Mouse (Mus musculus) T-helper 2 cell (primary cell): ENCODE results near the gene Gm45837.

ENCODE experiments used
- in situ Hi-C: fragments of 300-600 bp; cut with MboI, MseI; formaldehyde crosslinking; loops from one replicate; pipeline ENCODE4 v1.15.1; 2025; ENCODE audit warnings: high pct_unique_total_duplicates

Gm45837 gene

GRCm38 (mm10) chr7:101437876-101438275, 27.2 kb downstream of the Gm45837 start:
- in situ Hi-C loops, result no loop called here

- in situ Hi-C loops, result no loop called here
Observed at GRCm38 (mm10) chr7:101443093-101443492, 32.4 kb downstream of the Gm45837 start.

- in situ Hi-C loops, result no loop called here
Observed at GRCm38 (mm10) chr7:101444211-101444610, 33.5 kb downstream of the Gm45837 start.

GRCm38 (mm10) chr7:101449855-101450254, 39.2 kb downstream of the Gm45837 start:
- in situ Hi-C loops, result no loop called here

GRCm38 (mm10) chr7:101450422-101451401, 40.0 kb downstream of the Gm45837 start:
- in situ Hi-C loops, result no loop called here

GRCm38 (mm10) chr7:101452669-101453068, 42.0 kb downstream of the Gm45837 start:
- in situ Hi-C loops, result no loop called here

- in situ Hi-C loops, result no loop called here
Observed at GRCm38 (mm10) chr7:101453296-101453695, 42.6 kb downstream of the Gm45837 start.

GRCm38 (mm10) chr7:101453725-101454124, 43.0 kb downstream of the Gm45837 start:
- in situ Hi-C loops, result no loop called here

GRCm38 (mm10) chr7:101454479-101454878, 43.8 kb downstream of the Gm45837 start:
- in situ Hi-C loops, result no loop called here

- in situ Hi-C loops, result loop anchor here (5.0 kb wide), 2 partner anchors 47 to 167 kb away; no protein-coding TSS in a partner anchor
Observed at GRCm38 (mm10) chr7:101455141-101455540, 44.5 kb downstream of the Gm45837 start.

GRCm38 (mm10) chr7:101456318-101456717, 45.6 kb downstream of the Gm45837 start:
- in situ Hi-C loops, result loop anchor here (5.0 kb wide), 2 partner anchors 46 to 166 kb away; no protein-coding TSS in a partner anchor

GRCm38 (mm10) chr7:101456789-101457188, 46.1 kb downstream of the Gm45837 start:
- in situ Hi-C loops, result loop anchor here (5.0 kb wide), 2 partner anchors 46 to 166 kb away; no protein-coding TSS in a partner anchor

GRCm38 (mm10) chr7:101457283-101457682, 46.6 kb downstream of the Gm45837 start:
- in situ Hi-C loops, result loop anchor here (5.0 kb wide), 2 partner anchors 45 to 165 kb away; no protein-coding TSS in a partner anchor

- in situ Hi-C loops, result loop anchor here (5.0 kb wide), 2 partner anchors 44 to 164 kb away; no protein-coding TSS in a partner anchor
Observed at GRCm38 (mm10) chr7:101457801-101458200, 47.1 kb downstream of the Gm45837 start.

- in situ Hi-C loops, result loop anchor here (5.0 kb wide), 2 partner anchors 44 to 164 kb away; no protein-coding TSS in a partner anchor
Observed at GRCm38 (mm10) chr7:101458278-101458781, 47.6 kb downstream of the Gm45837 start.

- in situ Hi-C loops, result loop anchor here (5.0 kb wide), 2 partner anchors 43 to 163 kb away; no protein-coding TSS in a partner anchor
Observed at GRCm38 (mm10) chr7:101459305-101459813, 48.7 kb downstream of the Gm45837 start.

GRCm38 (mm10) chr7:101459923-101460607, 49.4 kb downstream of the Gm45837 start:
- in situ Hi-C loops, result loop anchor here (5.0 kb wide), 2 partner anchors 42 to 162 kb away; no protein-coding TSS in a partner anchor

- in situ Hi-C loops, result no loop called here
Observed at GRCm38 (mm10) chr7:101460608-101460957, 49.9 kb downstream of the Gm45837 start.

- in situ Hi-C loops, result no loop called here
Observed at GRCm38 (mm10) chr7:101461571-101461970, 50.9 kb downstream of the Gm45837 start.

GRCm38 (mm10) chr7:101462327-101463068, 51.8 kb downstream of the Gm45837 start:
- in situ Hi-C loops, result no loop called here
